Comparison of ENCODE assay signal across 13 mouse cellular contexts in genomic region chr11:68446547-68446946, GRCm38 (mm10).
"Had no signal": no experiment of that assay in that cellular context is flagged by ENCODE, and none has a peak within 500 bp of the region (broad histone marks: within the 10 kb centered on the region; RNA-seq: fewer than 3 reads in every experiment).

No protein-coding gene starts in this region.

- ATAC-seq: liver, postnatal 0 days; midbrain, embryonic 13.5 days had no signal

- DNase-seq: kidney, adult 8-10 months; kidney, postnatal 25 days; layer of hippocampus, adult 9-11 months; layer of hippocampus, postnatal 36 days; liver, embryonic 13.5 days; liver, postnatal 0 days; lung, postnatal 14 days; thymus, postnatal 4 days had no signal

- H3K4me3 ChIP-seq: limb, embryonic 15.5 days; liver, embryonic 13.5 days; lung, embryonic 15.5 days; midbrain, embryonic 13.5 days; neural tube, embryonic 13.5 days had no signal

- H3K27me3 ChIP-seq: limb, embryonic 15.5 days; liver, embryonic 13.5 days; lung, embryonic 15.5 days; midbrain, embryonic 13.5 days; neural tube, embryonic 13.5 days had no signal

- H3K4me2 ChIP-seq: limb, embryonic 15.5 days; liver, embryonic 13.5 days; lung, embryonic 15.5 days; midbrain, embryonic 13.5 days; neural tube, embryonic 13.5 days had no signal

- H3K36me3 ChIP-seq: limb, embryonic 15.5 days; liver, embryonic 13.5 days; lung, embryonic 15.5 days; midbrain, embryonic 13.5 days; neural tube, embryonic 13.5 days had no signal

- H3K9ac ChIP-seq: limb, embryonic 15.5 days; liver, embryonic 13.5 days; liver, postnatal 0 days; lung, embryonic 15.5 days; midbrain, embryonic 13.5 days; neural tube, embryonic 13.5 days had no signal

- H3K9me3 ChIP-seq: limb, embryonic 15.5 days; liver, embryonic 13.5 days; lung, embryonic 15.5 days; midbrain, embryonic 13.5 days; neural tube, embryonic 13.5 days had no signal

- H3K27ac ChIP-seq: limb, embryonic 15.5 days; liver, embryonic 13.5 days; lung, embryonic 15.5 days; midbrain, embryonic 13.5 days; neural tube, embryonic 13.5 days; stomach, postnatal 0 days had no signal
